Mouse (Mus musculus): ENCODE measurements around the gene AI597479.

DNA sequence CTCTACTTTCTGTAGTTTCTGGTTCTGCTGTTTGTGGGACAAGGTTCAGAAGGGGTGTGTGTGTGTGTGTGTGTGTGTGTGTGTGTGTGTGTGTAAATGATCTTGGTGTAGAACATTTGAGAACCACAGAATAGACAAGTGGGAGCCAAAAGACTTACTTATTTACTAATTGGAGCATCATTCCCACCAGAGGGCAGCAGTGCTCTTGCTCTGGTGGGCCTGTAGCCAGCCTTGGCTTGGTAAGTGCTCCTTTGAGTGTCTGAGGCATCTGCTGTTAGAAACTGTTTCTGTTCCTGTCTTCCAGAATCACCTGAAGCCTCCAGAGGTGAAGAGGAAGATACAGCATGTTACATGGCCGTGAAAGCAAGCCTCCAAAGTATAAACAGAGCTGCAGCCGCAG lies 14.4 kb downstream of the AI597479 start:
- TF ChIP-seq CTCF (IDR thresholded peaks at IDR 0.05; ENCODE audit: control insufficient read depth, insufficient read depth, insufficient read length), result no peak
- TF ChIP-seq USF1 (IDR thresholded peaks at IDR 0.05; ENCODE audit: low read depth), result no peak
- TF ChIP-seq MYOD1 (IDR thresholded peaks at IDR 0.05; ENCODE audit: control insufficient read depth, insufficient read length, low read depth), result no peak
- TF ChIP-seq MAX (IDR thresholded peaks at IDR 0.05), result no peak
- no peak for TF ChIP-seq CEBPB (IDR thresholded peaks at IDR 0.05; ENCODE audit: low read depth)
- no peak for TF ChIP-seq FOSL1 (IDR thresholded peaks at IDR 0.05; ENCODE audit: insufficient read depth, low read length, poor library complexity, severe bottlenecking)

Measured in C2C12 (cell line).